Mouse (Mus musculus): ENCODE data around the gene P4htm. TPM values are rescaled to one million over a fixed set of nuclear protein-coding genes. Genes with fewer than 3 reads are reported as not detected.
A peak's percentile ranks its signal among the peaks of the same experiment; 100 is the strongest.

P4htm gene
- polyA plus RNA-seq, 1 experiment from 2014 or later: 11.9 TPM

DNA sequence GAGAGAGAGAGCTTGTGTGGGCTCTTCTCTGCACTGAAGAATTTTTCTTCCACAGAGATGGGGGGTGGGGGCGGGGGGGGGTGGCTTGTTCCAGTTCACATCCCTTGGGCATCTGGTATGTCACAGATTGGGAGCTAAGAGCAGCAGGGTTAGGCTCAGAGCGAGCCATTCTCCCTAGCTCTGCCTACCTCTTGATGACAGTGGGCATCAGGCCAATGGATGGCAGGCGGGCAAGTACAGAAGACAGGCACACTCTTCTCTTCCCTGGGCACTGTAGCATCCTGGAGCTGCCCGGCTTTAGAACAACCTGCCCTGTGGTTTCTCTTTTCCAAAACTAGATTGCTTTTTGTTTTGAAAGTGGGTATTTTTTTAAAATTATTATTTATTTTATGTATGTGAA, 6.0 kb downstream of the P4htm start:
- no peak for ATAC-seq (replicated peaks; ENCODE audit: low FRiP score)
- no peak overlapping the region for H3K27ac ChIP-seq (ENCODE audit: low read depth, low read length)
- 91% methylated on average over 4 of the region's 4 CpGs for WGBS
- H3K36me3 ChIP-seq (ENCODE audit: control insufficient read depth, insufficient read depth, low read length): no peaks in the 10 kb centered on the region
- DNase-seq (ENCODE audit: low spot score): no peak
- no peaks in the 10 kb centered on the region for H3K27me3 ChIP-seq (ENCODE audit: control insufficient read depth, insufficient read depth, low read length)
- H3K4me2 ChIP-seq (ENCODE audit: low read depth, low read length, severe bottlenecking): no peak overlapping the region
- no peaks in the 10 kb centered on the region for H3K9me3 ChIP-seq (ENCODE audit: control insufficient read depth, low read length)
- peaks cover 26% of the 10 kb centered on the region for H3K4me1 ChIP-seq (replicated peaks; ENCODE audit: control insufficient read depth, insufficient read depth, low read length)
- no peak overlapping the region for H3K4me3 ChIP-seq (ENCODE audit: low read depth, low read length)
- H3K9ac ChIP-seq (ENCODE audit: low read length): no peak overlapping the region

- WGBS: 75% methylated on average over 5 of the region's 5 CpGs
- Histone ChIP-seq H3K27me3 (ENCODE audit: control insufficient read depth, insufficient read depth, low read length) (no peaks in the 10 kb centered on the region), H3K9me3 (ENCODE audit: control insufficient read depth, low read length) (no peaks in the 10 kb centered on the region), H3K27ac (ENCODE audit: low read depth, low read length) (peak overlapping the region; percentile 98), H3K9ac (ENCODE audit: low read length) (no peak overlapping the region), H3K4me1 (replicated peaks; ENCODE audit: control insufficient read depth, insufficient read depth, low read length) (peaks cover 32% of the 10 kb centered on the region), H3K4me2 (ENCODE audit: low read depth, low read length, severe bottlenecking) (no peak overlapping the region), H3K36me3 (ENCODE audit: control insufficient read depth, insufficient read depth, low read length) (no peaks in the 10 kb centered on the region), H3K4me3 (ENCODE audit: low read depth, low read length) (no peak overlapping the region)
- no peak for DNase-seq (ENCODE audit: low spot score)
- no peak for ATAC-seq (replicated peaks; ENCODE audit: low FRiP score)
These were observed 8.2 kb downstream of the P4htm start for GRCm38 (mm10) chr9:108589229-108589628.

DNA sequence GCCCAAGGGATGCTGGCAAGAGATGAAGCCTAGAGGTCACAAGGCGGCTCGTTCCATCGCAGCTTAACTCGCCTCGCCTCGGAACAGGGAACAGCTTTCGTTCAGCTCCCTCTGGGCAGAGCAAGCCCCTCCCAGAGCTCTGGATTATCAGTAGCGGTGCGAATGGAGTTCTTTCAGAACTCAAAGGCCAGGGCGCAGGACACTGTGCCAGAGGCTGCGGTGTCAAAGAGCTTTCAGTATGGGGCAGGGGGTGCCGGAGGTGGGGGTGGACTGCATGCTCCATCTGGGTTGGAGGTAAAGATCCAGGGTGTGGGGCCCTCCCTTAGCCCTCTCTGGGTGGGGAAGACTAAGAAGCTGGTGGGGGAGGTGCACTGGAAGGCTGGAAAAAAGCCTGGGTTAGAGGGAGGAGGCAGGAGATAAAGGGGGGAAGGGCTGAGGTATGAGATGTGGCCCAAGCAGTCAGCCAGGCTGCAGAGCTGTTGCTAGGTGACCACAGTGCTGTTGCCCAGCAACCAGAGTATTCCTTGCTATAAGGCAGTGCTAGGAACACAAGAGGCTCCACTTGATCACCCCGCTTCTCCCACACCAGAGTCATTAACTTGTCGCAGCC, 9.8 kb downstream of the P4htm start:
- Histone ChIP-seq H3K4me2 (ENCODE audit: low read depth, low read length, severe bottlenecking) (peak overlapping the region; percentile 53), H3K27me3 (ENCODE audit: control insufficient read depth, insufficient read depth, low read length) (no peaks in the 10 kb centered on the region), H3K4me3 (ENCODE audit: low read depth, low read length) (peak overlapping the region; percentile 18; the same call in 1 of the 2 replicates), H3K9ac (ENCODE audit: low read length) (peak overlapping the region; percentile 54), H3K27ac (ENCODE audit: low read depth, low read length) (peak overlapping the region; percentile 98), H3K36me3 (ENCODE audit: control insufficient read depth, insufficient read depth, low read length) (no peaks in the 10 kb centered on the region), H3K4me1 (replicated peaks; ENCODE audit: control insufficient read depth, insufficient read depth, low read length) (peaks cover 32% of the 10 kb centered on the region), H3K9me3 (ENCODE audit: control insufficient read depth, low read length) (no peaks in the 10 kb centered on the region)
- peak; percentile 98 for ATAC-seq (replicated peaks; ENCODE audit: low FRiP score)
- DNase-seq (ENCODE audit: low spot score): peak; percentile 93
- 1% methylated on average over 14 of the region's 14 CpGs for WGBS

- H3K36me3 ChIP-seq (ENCODE audit: control insufficient read depth, insufficient read depth, low read length): peaks cover 3% of the 10 kb centered on the region; the same call in 1 of the 2 replicates
- DNase-seq (ENCODE audit: low spot score) (no peak), ATAC-seq (replicated peaks; ENCODE audit: low FRiP score) (no peak)
- peak overlapping the region; percentile 87 for H3K9ac ChIP-seq (ENCODE audit: low read length)
- peak overlapping the region; percentile 85 for H3K4me3 ChIP-seq (ENCODE audit: low read depth, low read length)
- peak overlapping the region; percentile 62 for H3K4me2 ChIP-seq (ENCODE audit: low read depth, low read length, severe bottlenecking)
- H3K4me1 ChIP-seq (replicated peaks; ENCODE audit: control insufficient read depth, insufficient read depth, low read length): peaks cover 21% of the 10 kb centered on the region
- peak overlapping the region; percentile 88; the same call in 1 of the 2 replicates for H3K27ac ChIP-seq (ENCODE audit: low read depth, low read length)
- H3K9me3 ChIP-seq (ENCODE audit: control insufficient read depth, low read length): no peaks in the 10 kb centered on the region
- WGBS: 73% methylated on average over 5 of the region's 5 CpGs
- no peaks in the 10 kb centered on the region for H3K27me3 ChIP-seq (ENCODE audit: control insufficient read depth, insufficient read depth, low read length)
These were observed 18.1 kb downstream of the P4htm start for GRCm38 (mm10) chr9:108579344-108579690.

DNA sequence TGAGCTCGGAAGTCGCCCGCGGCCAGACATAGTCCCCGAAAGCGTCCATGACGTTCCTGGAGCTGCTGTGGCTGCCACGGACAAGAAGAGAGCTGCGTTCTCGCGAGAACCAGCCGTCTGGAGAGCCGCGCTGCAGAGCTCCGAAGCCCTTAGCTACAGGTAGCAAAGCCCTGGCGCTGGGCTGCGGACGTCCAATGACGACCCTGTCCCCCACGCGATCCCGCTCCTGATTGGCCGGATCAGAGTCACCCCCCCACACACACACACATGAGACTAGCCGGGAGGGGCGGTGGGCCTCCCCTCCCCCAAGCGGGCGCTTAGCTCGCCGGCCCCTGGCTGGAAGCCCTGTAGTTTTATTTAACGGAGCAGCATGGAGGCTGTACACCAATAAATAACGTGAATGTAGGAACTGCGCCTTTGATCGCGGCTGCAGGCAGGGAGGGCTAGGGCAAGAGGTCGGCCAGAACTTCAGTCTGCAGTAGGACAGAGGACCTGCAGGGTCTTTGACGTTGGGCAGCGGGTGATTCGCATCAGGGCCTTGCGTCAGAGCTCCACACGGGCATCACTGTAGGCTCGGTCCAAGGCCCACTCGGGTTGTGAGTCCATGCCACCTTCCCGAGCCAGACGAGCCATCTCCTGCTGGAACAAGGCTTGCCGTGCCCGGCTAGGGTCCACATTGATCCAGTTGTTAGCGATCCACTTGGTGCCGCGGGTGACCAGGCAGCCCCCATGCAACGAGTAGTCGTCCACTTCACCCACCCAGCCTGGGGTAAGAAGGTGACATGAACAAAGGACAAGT, 18.7 kb downstream of the P4htm start, which contains the start of gene Wdr6:
Gene Wdr6, minus strand, starts transcription at position 195 of the 799 bp plus-strand sequence.
- no peaks in the 10 kb centered on the region for H3K27me3 ChIP-seq (ENCODE audit: control insufficient read depth, insufficient read depth, low read length)
- H3K36me3 ChIP-seq (ENCODE audit: control insufficient read depth, insufficient read depth, low read length): peaks cover 3% of the 10 kb centered on the region; the same call in 1 of the 2 replicates
- 4% methylated on average over 50 of the region's 51 CpGs for WGBS

DNA sequence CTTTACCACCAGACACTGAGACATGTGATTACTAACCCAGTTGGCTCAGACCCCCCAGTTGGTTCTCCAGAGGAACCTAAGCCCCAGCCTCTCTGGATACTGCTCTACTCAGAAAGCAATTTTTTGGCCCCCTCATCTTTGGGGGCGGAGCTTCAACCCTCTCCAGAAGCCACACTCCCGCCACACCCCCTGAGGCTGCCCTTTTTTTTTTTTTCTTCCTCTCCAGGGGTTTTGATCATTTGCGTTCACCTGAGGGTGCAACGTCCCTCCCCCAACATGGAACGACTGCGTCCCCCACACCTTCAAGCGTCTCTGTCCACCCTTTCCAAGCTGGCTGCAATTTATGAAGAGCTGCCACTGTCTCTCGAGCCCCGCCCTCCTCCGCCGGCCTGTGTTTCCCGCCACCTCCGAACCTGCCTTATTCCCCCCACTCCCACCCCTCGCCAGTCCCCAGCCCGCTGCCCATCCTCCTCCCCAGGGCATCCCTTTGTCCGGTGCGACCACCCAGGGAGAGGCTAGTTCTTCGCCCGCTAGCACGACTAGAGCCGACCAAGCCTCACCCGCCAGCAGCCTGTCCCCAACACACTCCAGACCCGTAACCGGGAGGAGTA, 19.4 kb downstream of the P4htm start:
- peak overlapping the region; percentile 62 for H3K4me2 ChIP-seq (ENCODE audit: low read depth, low read length, severe bottlenecking)
- H3K4me3 ChIP-seq (ENCODE audit: low read depth, low read length): peak overlapping the region; percentile 85
- ATAC-seq (replicated peaks; ENCODE audit: low FRiP score): no peak; the same call in none of the 2 replicates
- H3K9ac ChIP-seq (ENCODE audit: low read length): peak overlapping the region; percentile 87
- peaks cover 29% of the 10 kb centered on the region for H3K4me1 ChIP-seq (replicated peaks; ENCODE audit: control insufficient read depth, insufficient read depth, low read length)
- peaks cover 8% of the 10 kb centered on the region; the same call in 1 of the 2 replicates for H3K36me3 ChIP-seq (ENCODE audit: control insufficient read depth, insufficient read depth, low read length)
- H3K27me3 ChIP-seq (ENCODE audit: control insufficient read depth, insufficient read depth, low read length): no peaks in the 10 kb centered on the region
- WGBS: 0% methylated on average over 24 of the region's 24 CpGs
- H3K9me3 ChIP-seq (ENCODE audit: control insufficient read depth, low read length): no peaks in the 10 kb centered on the region
- peak overlapping the region; percentile 97 for H3K27ac ChIP-seq (ENCODE audit: low read depth, low read length)
- DNase-seq (ENCODE audit: low spot score): no peak

More for the DNA sequence above, 18.7 kb downstream of the P4htm start, which contains the start of gene Wdr6:
- H3K4me2 ChIP-seq (ENCODE audit: low read depth, low read length, severe bottlenecking): peak within 1 kb of the TSS; percentile 62
- DNase-seq (ENCODE audit: low spot score) (peak; percentile 98), ATAC-seq (replicated peaks; ENCODE audit: low FRiP score) (peak; percentile 97)
- H3K4me1 ChIP-seq (replicated peaks; ENCODE audit: control insufficient read depth, insufficient read depth, low read length): peaks cover 25% of the 10 kb centered on the region
- peak within 1 kb of the TSS; percentile 97 for H3K27ac ChIP-seq (ENCODE audit: low read depth, low read length)
- no peaks in the 10 kb centered on the region for H3K9me3 ChIP-seq (ENCODE audit: control insufficient read depth, low read length)
- H3K9ac ChIP-seq (ENCODE audit: low read length): peak within 1 kb of the TSS; percentile 87
- H3K4me3 ChIP-seq (ENCODE audit: low read depth, low read length): peak within 1 kb of the TSS; percentile 85

DNA sequence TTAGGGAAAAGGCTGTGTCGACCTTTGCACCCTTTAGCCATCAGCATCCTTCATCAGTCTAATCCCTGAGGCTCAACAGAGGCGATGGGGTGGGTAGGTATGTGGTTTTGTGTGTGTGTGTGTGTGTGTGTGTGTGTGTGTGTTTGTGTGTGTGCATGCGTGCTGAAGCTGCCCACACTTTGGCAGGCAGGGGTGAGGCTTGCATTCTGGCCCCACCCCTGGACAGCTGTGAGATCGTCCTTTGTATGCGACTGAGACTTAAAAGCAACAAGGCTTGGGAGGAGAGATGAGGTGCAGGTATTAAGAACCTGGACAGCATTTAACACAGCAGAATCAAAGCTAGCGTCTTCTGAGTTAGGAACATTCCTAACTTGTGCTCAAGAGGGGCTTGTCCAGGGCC, 20.4 kb downstream of the P4htm start:
- Histone ChIP-seq H3K4me3 (ENCODE audit: low read depth, low read length) (peak overlapping the region; percentile 85), H3K27ac (ENCODE audit: low read depth, low read length) (no peak overlapping the region), H3K9me3 (ENCODE audit: control insufficient read depth, low read length) (no peaks in the 10 kb centered on the region)

More for the DNA sequence above, 20.4 kb downstream of the P4htm start:
- no peaks in the 10 kb centered on the region for H3K27me3 ChIP-seq (ENCODE audit: control insufficient read depth, insufficient read depth, low read length)
- peaks cover 29% of the 10 kb centered on the region for H3K4me1 ChIP-seq (replicated peaks; ENCODE audit: control insufficient read depth, insufficient read depth, low read length)
- ATAC-seq (replicated peaks; ENCODE audit: low FRiP score): no peak
- DNase-seq (ENCODE audit: low spot score): no peak
- peak overlapping the region; percentile 87; the same call in 1 of the 2 replicates for H3K9ac ChIP-seq (ENCODE audit: low read length)
- H3K36me3 ChIP-seq (ENCODE audit: control insufficient read depth, insufficient read depth, low read length): peaks cover 15% of the 10 kb centered on the region; the same call in 1 of the 2 replicates
- H3K4me2 ChIP-seq (ENCODE audit: low read depth, low read length, severe bottlenecking): peak overlapping the region; percentile 62
- 55% methylated on average over 6 of the region's 6 CpGs for WGBS
